Comparison of ENCODE assay signal across 18 mouse cellular contexts in the genomic region with DNA sequence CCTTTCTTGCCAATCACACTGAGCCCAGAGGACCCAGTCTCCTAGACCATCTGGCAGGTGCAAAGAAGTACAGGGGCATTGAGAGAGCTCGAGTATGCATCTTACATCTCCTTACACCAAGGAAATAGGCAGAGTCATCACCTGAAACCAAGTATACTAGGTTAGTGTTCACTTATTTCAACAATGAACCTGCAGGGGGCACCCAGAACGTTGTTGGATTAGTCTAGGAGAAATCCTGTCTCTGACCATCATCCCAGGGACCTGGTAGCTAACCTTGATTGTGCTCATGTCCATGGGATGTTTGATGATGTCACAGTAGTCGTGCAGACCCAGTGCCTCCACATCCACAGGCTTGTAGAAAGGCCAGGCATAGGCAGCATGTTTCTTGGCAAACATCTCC. TPM values are rescaled to one million over a fixed set of nuclear protein-coding genes. Genes with fewer than 3 reads are reported as not detected.
A peak's percentile ranks its signal among the peaks of the same experiment; 100 is the strongest.
DNase-seq lines count a peak whose midpoint lies in the region; ATAC-seq and TF ChIP-seq lines count a peak whose summit lies in the region.
"Had no signal": no experiment of that assay in that cellular context is flagged by ENCODE, and none has a peak within 500 bp of the region (broad histone marks: within the 10 kb centered on the region; RNA-seq: fewer than 3 reads in every experiment).

No protein-coding gene starts in this region.

- peaks cover 19% of the 10 kb centered on the region for H3K36me3 ChIP-seq in heart, adult 2 months (ENCODE audit: control insufficient read depth, insufficient read depth, low read length)

- DNase-seq in heart, adult 2 months: no peak
- DNase-seq in heart, adult 18-20 months: no peak
- no peak for DNase-seq in layer of hippocampus, adult 2 months (ENCODE audit: low spot score in 2 of 2)
- no peak for DNase-seq in layer of hippocampus, adult 11-12 months (ENCODE audit: low spot score)
- peak; percentile 17 for DNase-seq in A20 (ENCODE audit: low read depth, low spot score)
- peak; percentile 34 for DNase-seq in ZHBTc4 (ENCODE audit: low read depth, low spot score)
- no peak for DNase-seq in Muller cell, postnatal 12 days (ENCODE audit: inconsistent ontology term)
- DNase-seq: gastrocnemius, postnatal 14 days; right cerebral cortex, postnatal 14 days; thymus, adult 2 months had no signal

- H3K9ac ChIP-seq in heart, adult 2 months (ENCODE audit: low read depth, low read length): no peak overlapping the region
- H3K9ac ChIP-seq: hindbrain, embryonic 12.5 days; liver, embryonic 14.5 days had no signal

- TF ChIP-seq POLR2A in heart, adult 2 months (IDR thresholded peaks at IDR 0.05; ENCODE audit: insufficient read depth, low read depth, low read length): no peak

- ATAC-seq in monocyte, adult 5-6 weeks (replicated peaks; ENCODE audit: insufficient number of reproducible peaks, low FRiP score, low TSS enrichment, poor library complexity, severe bottlenecking): no peak

- no peaks in the 10 kb centered on the region; the same call in 1 of the 2 replicates for H3K4me1 ChIP-seq in heart, adult 2 months (ENCODE audit: control insufficient read depth, insufficient read depth, low read length)
- H3K4me1 ChIP-seq: hindbrain, embryonic 12.5 days; limb, embryonic 10.5 days had no signal

- no peaks in the 10 kb centered on the region; the same call in 1 of the 2 replicates for H3K79me2 ChIP-seq in heart, adult 2 months (replicated peaks; ENCODE audit: control insufficient read depth, insufficient read depth, low read length)

- H3K4me3 ChIP-seq in heart, adult 2 months: no peak overlapping the region
- H3K4me3 ChIP-seq in layer of hippocampus, adult 2 months: no peak overlapping the region
- H3K4me3 ChIP-seq: hindbrain, embryonic 12.5 days; limb, embryonic 10.5 days had no signal

- no peaks in the 10 kb centered on the region for H3K27me3 ChIP-seq in heart, adult 2 months (ENCODE audit: control insufficient read depth, insufficient read depth, low read length)
- H3K27me3 ChIP-seq: CH12.LX; hindbrain, embryonic 12.5 days had no signal

- TF ChIP-seq CTCF in heart, adult 2 months (IDR thresholded peaks at IDR 0.05): peak; percentile 53
- TF ChIP-seq CTCF in layer of hippocampus, adult 2 months (conservative IDR thresholded peaks at IDR 0.05): peak; percentile 61

- no peak overlapping the region for H3K27ac ChIP-seq in heart, adult 2 months
- H3K27ac ChIP-seq in layer of hippocampus, adult 2 months: no peak overlapping the region
- H3K27ac ChIP-seq: hindbrain, embryonic 12.5 days; limb, embryonic 10.5 days; liver, embryonic 14.5 days had no signal

- WGBS in heart, adult 2 months: 60% methylated on average over 3 of the region's 3 CpGs

- TF ChIP-seq EP300 in heart, adult 2 months (IDR thresholded peaks at IDR 0.05; ENCODE audit: insufficient read depth, low read depth, low read length): no peak

- intact Hi-C loops in heart, adult 2 months (cut with DNase I): loop anchor here (10.0 kb wide), 1 partner anchor 274 kb away; no protein-coding TSS in a partner anchor

RNA-seq across cellular contexts. Expression of a gene that starts 31.5 kb away (rescaled TPM):
- total RNA-seq in heart, adult 2 months (2021): 1 to 10 TPM; 1.1 to 1.3 TPM
- polyA plus RNA-seq in heart, adult 2 months (2012; rRNA removed): 2.6 and 2.9 TPM in 2 replicates
- total RNA-seq in heart, adult 18-20 months (2021): under 1 TPM; 0.69 to 0.74 TPM
- total RNA-seq in layer of hippocampus, adult 2 months (2021): under 1 TPM; 0.42 to 0.44 TPM
- 0.68 TPM in 1 of 3 replicates, not detected in the others for total RNA-seq in monocyte, adult 5-6 weeks (2017)
- total RNA-seq: megakaryocyte progenitor cell, adult 5-6 weeks had no signal
- polyA plus RNA-seq: kidney, embryonic 14.5 days; limb, embryonic 10.5 days had no signal

RNA-seq across cellular contexts. Expression of a gene that starts 54.2 kb away (rescaled TPM):
- total RNA-seq in heart, adult 2 months (2021): 10 to 100 TPM; 24.2 to 30.6 TPM
- 22.5 and 32.1 TPM in 2 replicates for polyA plus RNA-seq in heart, adult 2 months (2012; rRNA removed)
- total RNA-seq in heart, adult 18-20 months (2021): 10 to 100 TPM; 20.5 to 24.5 TPM
- 1 to 10 TPM; 7.2 to 7.7 TPM for total RNA-seq in layer of hippocampus, adult 2 months (2021)
- not detected in 3 replicates for total RNA-seq in monocyte, adult 5-6 weeks (2017)
- total RNA-seq: neutrophil, adult 5-6 weeks had no signal

Comparison
In these comparisons a context has a peak if more than half of its experiments do, and no peak if none do; other contexts are left out.
1. DNase-seq: peak in A20 (single experiment) and ZHBTc4 (single experiment); none in heart, adult 2 months (0 of 2), heart, adult 18-20 months (0 of 2), layer of hippocampus, adult 2 months (0 of 2), layer of hippocampus, adult 11-12 months (single experiment) and Muller cell, postnatal 12 days (single experiment).